26 mouse cellular contexts compared by ENCODE assay signal in genomic region chr1:60898933-60899210, GRCm38 (mm10). TPM values are rescaled to one million over a fixed set of nuclear protein-coding genes. Genes with fewer than 3 reads are reported as not detected.
DNase-seq lines count a peak whose midpoint lies in the region; TF ChIP-seq lines count a peak whose summit lies in the region.
"Had no signal": no experiment of that assay in that cellular context is flagged by ENCODE, and none has a peak within 500 bp of the region (broad histone marks: within the 10 kb centered on the region; RNA-seq: fewer than 3 reads in every experiment).

No protein-coding gene starts in this region.

- no peaks in the 10 kb centered on the region for H3K27me3 ChIP-seq in CH12.LX (replicated peaks)
- H3K27me3 ChIP-seq: embryonic facial prominence, embryonic 15.5 days; forebrain, embryonic 15.5 days had no signal

- H3K36me3 ChIP-seq in CH12.LX (replicated peaks in 1 of 2; ENCODE audit: control insufficient read depth in 1 of 2, insufficient read depth in 1 of 2, low read length in 1 of 2) (peaks cover 0 to 7% of the 10 kb centered on the region in 2 experiments), macrophage (ENCODE audit: inconsistent target) (no peaks in the 10 kb centered on the region)
- H3K36me3 ChIP-seq: embryonic facial prominence, embryonic 15.5 days; forebrain, embryonic 15.5 days; G1E; heart, embryonic 10.5 days; hindbrain, embryonic 10.5 days had no signal

- peaks cover 12 to 36% of the 10 kb centered on the region in 2 experiments for H3K4me1 ChIP-seq in CH12.LX (ENCODE audit: control insufficient read depth in 1 of 2, insufficient read depth in 2 of 2)
- H3K4me1 ChIP-seq: embryonic facial prominence, embryonic 15.5 days; heart, embryonic 10.5 days; hindbrain, embryonic 10.5 days had no signal

- dilution Hi-C loops in CH12.LX (cut with MboI; ENCODE audit: extremely low pct_ligation_motif_present, extremely low pct_unique_long_range_greater_than_20kb, low sequenced_read_pairs): no loop called here

- TF ChIP-seq EP300 in CH12.LX (IDR thresholded peaks at IDR 0.05; ENCODE audit: low read length): no peak

- peak overlapping the region; percentile 48 for H3K9ac ChIP-seq in CH12.LX (ENCODE audit: insufficient read depth, low read depth)
- H3K9ac ChIP-seq: embryonic facial prominence, embryonic 15.5 days; forebrain, embryonic 15.5 days; hindbrain, embryonic 14.5 days had no signal

- WGBS in macrophage (ENCODE audit: missing documents): 63% methylated on average over 2 of the region's 2 CpGs

- H3K4me3 ChIP-seq in layer of hippocampus, adult 2 months: no peak overlapping the region
- no peak overlapping the region for H3K4me3 ChIP-seq in CH12.LX (replicated peaks in 1 of 3; ENCODE audit: low read depth in 2 of 3, low read length in 2 of 3, poor library complexity in 1 of 3)
- H3K4me3 ChIP-seq in macrophage (ENCODE audit: inconsistent target): no peak overlapping the region
- H3K4me3 ChIP-seq: embryonic facial prominence, embryonic 15.5 days; erythroblast, embryonic 14.5 days; forebrain, embryonic 15.5 days; heart, embryonic 10.5 days; hindbrain, embryonic 10.5 days had no signal

- H3K79me2 ChIP-seq in CH12.LX (replicated peaks; ENCODE audit: control insufficient read depth, extremely low read depth, insufficient read depth, poor library complexity, severe bottlenecking) (no peaks in the 10 kb centered on the region), macrophage (ENCODE audit: inconsistent target) (no peaks in the 10 kb centered on the region)

- TF ChIP-seq POLR2A in CH12.LX (IDR thresholded peaks at IDR 0.05; ENCODE audit: low read depth, low read length): no peak

- DNase-seq in layer of hippocampus, adult 2 months (ENCODE audit: low spot score in 2 of 2): no peak
- no peak for DNase-seq in layer of hippocampus, adult 8-10 months (ENCODE audit: low spot score in 2 of 2)
- no peak for DNase-seq in CH12.LX (ENCODE audit: extremely low read depth)
- DNase-seq in fat pad, adult 2 months (ENCODE audit: extremely low read depth, low read depth, low spot score): peak; percentile 56
- DNase-seq in adipocyte (ENCODE audit: low spot score): no peak
- DNase-seq in adrenal gland, adult 2 months: no peak
- no peak for DNase-seq in thymus, postnatal 10 days (ENCODE audit: low spot score in 2 of 2)
- DNase-seq: adrenal gland, postnatal 25 days; cerebellum, adult 11 months; cerebellum, adult 8-10 months; cerebellum, postnatal 14 days; embryo, embryonic 11 days; gastrocnemius, postnatal 14 days had no signal

- no peak for TF ChIP-seq CTCF in layer of hippocampus, adult 2 months (conservative IDR thresholded peaks at IDR 0.05)
- no peak for TF ChIP-seq CTCF in CH12.LX (conservative IDR thresholded peaks at IDR 0.05 in 1 of 2, IDR thresholded peaks at IDR 0.05 in 1 of 2; ENCODE audit: low read depth in 2 of 2, low read length in 2 of 2)

- H3K9me3 ChIP-seq in CH12.LX (replicated peaks; ENCODE audit: low read length): peaks cover 10% of the 10 kb centered on the region
- H3K9me3 ChIP-seq: embryonic facial prominence, embryonic 15.5 days; forebrain, embryonic 15.5 days; G1E; heart, embryonic 10.5 days; hindbrain, embryonic 10.5 days had no signal

- in situ Hi-C loops in CH12.LX (cut with MboI; ENCODE audit: low pct_ligation_motif_present, low pct_unique_long_range_greater_than_20kb, low sequenced_read_pairs): no loop called here

- peak overlapping the region; percentile 37 for H3K4me2 ChIP-seq in CH12.LX (ENCODE audit: insufficient read depth, low read depth, poor library complexity, severe bottlenecking)
- H3K4me2 ChIP-seq: embryonic facial prominence, embryonic 15.5 days; forebrain, embryonic 15.5 days; hindbrain, embryonic 14.5 days had no signal

- peak overlapping the region; percentile 0; the same call in 1 of the 2 replicates for H3K27ac ChIP-seq in layer of hippocampus, adult 2 months
- peak overlapping the region; percentile 88 for H3K27ac ChIP-seq in CH12.LX (ENCODE audit: insufficient read depth, low read depth)
- H3K27ac ChIP-seq in macrophage: peak overlapping the region; percentile 29
- H3K27ac ChIP-seq: embryonic facial prominence, embryonic 15.5 days; forebrain, embryonic 15.5 days; heart, embryonic 10.5 days; hindbrain, embryonic 10.5 days; hindbrain, embryonic 14.5 days had no signal

- TF ChIP-seq RAD21 in CH12.LX (IDR thresholded peaks at IDR 0.05; ENCODE audit: low read depth, low read length): no peak

TF ChIP-seq in CH12.LX, 34 proteins besides CTCF, POLR2A, EP300 and RAD21:
- TF ChIP-seq MAFK (IDR thresholded peaks at IDR 0.05; ENCODE audit: insufficient replicate concordance, low read length) (0 out of 2 replicates have a peak, but pooled peaks have one; percentile 9), CHD1 (IDR thresholded peaks at IDR 0.05; ENCODE audit: low read depth, low read length) (peak; percentile 10; the same call in 1 of the 2 replicates), USF1 (IDR thresholded peaks at IDR 0.05; ENCODE audit: low read depth, low read length) (no peak), TBP (conservative IDR thresholded peaks at IDR 0.05; ENCODE audit: low read depth, low read length) (no peak), IRF4 (IDR thresholded peaks at IDR 0.05; ENCODE audit: low read depth, low read length) (no peak), MXI1 (IDR thresholded peaks at IDR 0.05; ENCODE audit: low read depth, low read length) (no peak), PAX5 (IDR thresholded peaks at IDR 0.05; ENCODE audit: low read length) (no peak)

RNA-seq across cellular contexts. Expression of gene Ctla4, which starts 12.1 kb away (rescaled TPM):
- not detected for total RNA-seq in layer of hippocampus, adult 2 months (2021)
- not detected for total RNA-seq in layer of hippocampus, adult 8-10 months (2022)
- total RNA-seq in CH12.LX (2012; rRNA removed): 27.4 and 54.7 TPM in 2 replicates
- total RNA-seq in CH12.LX (2014; rRNA removed): 49.8 and 53.7 TPM in 2 replicates
- polyA plus RNA-seq in CH12.LX (2012; ENCODE audit: insufficient read length, low read depth): 11.6 and 13.1 TPM in 2 replicates
- not detected for total RNA-seq in macrophage (2018; cell fraction: chromatin; rRNA removed)
- total RNA-seq in macrophage (2018; cell fraction: cytosol; rRNA removed): not detected
- under 1 TPM in 2 of 26 experiments, not detected in 24; 0.52 to 0.75 TPM for total RNA-seq in macrophage (2018; cell fraction: nucleus; rRNA removed)
- not detected in 3 replicates for polyA plus RNA-seq in macrophage (2018)
- total RNA-seq in adrenal gland, adult 2 months (2021): not detected
- 0.04 TPM in 1 of 2 replicates, not detected in the other for polyA plus RNA-seq in adrenal gland, adult 2 months (2012; rRNA removed)
- total RNA-seq: common myeloid progenitor, adult 5-6 weeks; gastrocnemius, postnatal 14 days had no signal
- polyA plus RNA-seq: embryonic facial prominence, embryonic 11.5 days; embryonic facial prominence, embryonic 15.5 days; erythroblast, embryonic 14.5 days; forebrain, embryonic 11.5 days; forebrain, embryonic 15.5 days; G1E; heart, embryonic 10.5 days; heart, embryonic 14.5 days; hindbrain, embryonic 10.5 days; hindbrain, embryonic 14.5 days; intestine, embryonic 16.5 days had no signal

Comparison
In these comparisons a context has a peak if more than half of its experiments do, and no peak if none do; other contexts are left out.
1. H3K27ac ChIP-seq: peak in every context shown above with its lines; median percentile 88 in CH12.LX; 29 in macrophage; 0 in layer of hippocampus, adult 2 months.
2. RNA of gene Ctla4, which starts 12.1 kb away (total RNA-seq): 27.4 to 54.7 TPM in CH12.LX; not detected in layer of hippocampus, adult 2 months, not detected in layer of hippocampus, adult 8-10 months and not detected in adrenal gland, adult 2 months; every median in the first group is over 10 times any median in the second.